Mouse (Mus musculus) megakaryocyte, embryonic 14.5 days (primary cell): ENCODE data around the gene Kif13a.

Source experiments
- FLI1 ChIP-seq: IDR thresholded peaks from 2 replicates; pipeline ENCODE4 v1.6.1; 2012; ENCODE audit warnings: low read length, inconsistent platforms, mixed read lengths
- GATA1 ChIP-seq: IDR thresholded peaks from 3 replicates; pipeline ENCODE4 v1.6.1; 2012; ENCODE audit warnings: mixed read lengths, low read length, inconsistent platforms, borderline replicate concordance

DNA sequence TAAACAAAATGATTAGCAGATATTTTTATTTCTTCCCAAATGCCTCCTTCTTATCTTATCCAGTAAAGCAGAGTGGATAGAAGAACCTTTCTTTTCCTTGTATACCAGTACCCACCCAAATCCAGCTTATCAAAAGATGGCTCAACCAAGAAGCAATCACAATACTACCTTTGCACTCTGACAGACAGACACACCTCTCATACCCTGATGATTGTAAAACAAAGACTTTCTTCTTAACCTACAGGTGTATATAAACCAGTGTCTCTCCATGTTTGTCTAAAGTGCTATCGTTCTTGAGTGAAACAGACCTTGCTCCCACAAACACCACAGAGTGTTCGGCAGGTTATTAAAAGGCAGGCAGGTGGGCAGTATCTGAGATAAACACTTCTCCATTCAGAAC, 70.5 kb downstream of the Kif13a start:
- TF ChIP-seq FLI1 = no peak
- TF ChIP-seq GATA1 = no peak
